Mouse (Mus musculus) left cerebral cortex, postnatal 10 days (tissue): ENCODE results near the gene Cym. TPM values are rescaled to one million over a fixed set of nuclear protein-coding genes. Genes with fewer than 3 reads are reported as not detected.

Experiments used
- DNase-seq, 2 experiments: peaks; one replicate each; pipeline ENCODE4 v3.0.0; 2021 to 2022; ENCODE audit warnings: low spot score in 2 of 2, mixed read lengths in 1 of 2; ENCODE audit errors: extremely low spot score in 1 of 2
- intact Hi-C: fragments of 180-260 bp; cut with DNase I; formaldehyde crosslinking; loops from one replicate; pipeline ENCODE4 v1.15.1; 2025
- total RNA-seq, 2 experiments: library from RNA; stranded (reverse); gene quantifications; 2 replicates each; pipeline ENCODE4 v1.2.3; 2021

Gene Cym
- under 1 TPM in 1 of 2 experiments, not detected in 1; 0.28 TPM for total RNA-seq

DNA sequence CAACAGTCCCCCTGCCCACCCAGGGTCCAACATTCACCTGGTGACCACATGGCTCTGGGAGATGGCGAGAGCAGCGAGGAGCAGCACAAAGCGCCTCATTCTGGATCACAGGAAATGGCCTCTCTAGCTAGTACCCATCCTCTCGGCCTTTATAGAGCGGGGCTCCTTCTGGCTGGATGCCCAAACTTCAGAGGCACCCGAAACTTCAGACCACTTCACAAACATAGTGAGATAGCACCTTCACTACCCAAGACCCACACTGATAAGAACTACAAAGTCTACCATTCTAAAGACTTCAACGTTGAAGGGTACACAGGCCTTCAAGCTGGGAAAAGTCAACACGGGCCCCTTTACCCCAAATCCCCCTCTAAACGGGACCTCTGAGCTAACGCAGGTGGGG is at the start of gene Cym:
Cym (minus strand) TSS at position 125 of the 400 bp plus-strand sequence.
- no peak for DNase-seq
- intact Hi-C loops: no loop called here

DNA sequence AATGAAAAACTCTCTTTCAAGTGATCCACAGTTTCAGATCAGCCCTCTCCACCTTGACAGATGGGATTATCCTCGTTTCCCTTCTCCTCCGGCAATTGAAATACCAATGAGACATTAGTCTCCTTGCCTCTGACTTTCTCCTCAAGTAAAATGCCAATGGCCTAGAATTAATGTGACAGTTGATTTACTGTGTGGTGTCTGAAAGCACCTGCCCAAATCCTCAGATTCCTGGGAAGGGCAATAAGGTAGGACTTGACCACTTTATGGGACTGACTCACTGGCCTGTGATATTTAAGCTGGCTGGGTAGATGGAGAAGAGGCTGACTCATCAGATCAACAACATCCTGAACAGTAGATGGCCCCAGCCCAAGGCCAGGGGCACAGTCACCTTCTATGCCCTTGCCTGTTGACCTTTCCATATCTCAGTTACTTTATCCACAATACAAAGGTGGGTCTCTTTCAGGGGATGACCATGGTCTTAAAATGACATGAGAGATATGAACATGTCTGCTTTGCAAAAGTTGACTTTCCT is 45.3 kb upstream of the Cym start:
- DNase-seq: no peak
- intact Hi-C loops: no loop called here

DNA sequence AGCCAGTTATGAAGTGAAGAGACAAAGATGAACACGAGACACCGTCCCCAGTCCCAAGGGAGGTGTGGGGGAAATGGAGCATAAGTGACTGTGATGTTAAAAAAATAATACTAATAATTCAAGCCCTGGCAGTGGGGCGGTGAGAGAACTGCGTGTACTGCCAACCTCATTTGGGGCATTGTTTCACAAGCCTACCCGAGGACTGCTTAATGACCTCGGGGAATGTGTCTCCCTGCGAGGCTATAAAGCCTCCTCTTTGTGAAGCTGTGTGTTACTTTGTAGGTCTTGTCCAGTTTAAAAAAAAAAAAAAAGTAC is 40.3 kb upstream of the Cym start:
- intact Hi-C loops: no loop called here
- no peak for DNase-seq

DNA sequence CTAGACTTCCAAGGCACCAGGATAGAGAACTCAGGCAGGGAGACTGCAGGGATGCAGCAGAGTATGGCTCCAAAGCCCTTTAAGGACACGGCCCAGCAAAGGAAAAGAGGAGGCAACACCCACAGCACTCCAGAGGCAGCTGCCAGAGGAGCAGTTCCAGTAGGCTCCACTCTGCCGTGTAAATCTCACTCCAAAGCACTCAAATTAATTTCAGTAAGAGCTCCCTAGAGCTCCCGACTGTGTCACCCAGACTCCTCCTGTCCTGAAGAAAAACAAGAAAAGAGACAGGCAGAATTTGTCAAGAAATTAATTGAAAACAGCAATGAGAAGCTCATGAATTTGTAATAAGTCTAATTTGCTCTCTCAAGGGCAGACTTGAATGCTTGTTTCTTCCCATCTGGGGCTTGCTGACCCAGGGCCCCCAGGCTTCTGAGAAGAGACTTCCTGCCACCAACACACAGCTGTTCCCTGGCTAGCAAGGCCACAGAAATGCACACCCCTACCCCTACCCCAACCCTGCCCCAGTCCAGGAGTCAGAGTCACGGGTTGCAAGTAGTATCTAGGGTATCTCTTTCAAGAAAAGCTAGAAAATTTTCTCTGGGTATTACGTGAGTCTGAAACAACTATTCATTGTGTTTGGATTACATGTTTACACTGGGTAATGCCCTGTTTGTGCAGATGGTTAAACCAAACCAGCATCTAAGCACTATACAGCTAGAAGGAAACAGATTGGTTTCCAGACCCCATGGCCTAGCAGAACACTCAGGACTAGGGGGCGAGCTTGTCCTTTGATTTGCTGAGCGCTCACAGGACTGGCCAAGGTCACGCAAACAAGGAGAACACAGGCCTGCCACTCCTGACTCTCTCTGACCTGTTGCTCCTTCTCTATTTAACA is 39.7 kb upstream of the Cym start:
- intact Hi-C loops: no loop called here
- no peak for DNase-seq

DNA sequence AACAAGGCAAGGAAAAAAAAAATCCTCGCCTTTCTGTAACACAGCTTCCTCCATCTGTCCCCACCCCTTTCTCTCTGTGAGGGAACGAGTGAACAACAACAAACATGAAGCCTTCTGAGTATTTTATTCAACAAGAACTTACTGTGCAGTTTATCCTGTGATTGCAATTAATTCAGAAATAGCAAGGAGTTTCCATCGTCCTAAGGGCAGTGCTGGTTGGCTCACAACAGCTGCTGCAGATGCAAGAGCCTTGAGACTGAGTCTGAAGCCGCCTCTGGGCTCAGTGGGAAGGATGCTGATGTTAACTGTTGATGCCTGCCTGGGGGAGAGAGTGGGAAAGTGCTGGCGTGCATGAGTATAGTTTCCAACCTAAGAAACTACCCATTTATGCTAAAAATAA is 36.4 kb upstream of the Cym start:
- intact Hi-C loops: no loop called here
- no peak for DNase-seq

DNA sequence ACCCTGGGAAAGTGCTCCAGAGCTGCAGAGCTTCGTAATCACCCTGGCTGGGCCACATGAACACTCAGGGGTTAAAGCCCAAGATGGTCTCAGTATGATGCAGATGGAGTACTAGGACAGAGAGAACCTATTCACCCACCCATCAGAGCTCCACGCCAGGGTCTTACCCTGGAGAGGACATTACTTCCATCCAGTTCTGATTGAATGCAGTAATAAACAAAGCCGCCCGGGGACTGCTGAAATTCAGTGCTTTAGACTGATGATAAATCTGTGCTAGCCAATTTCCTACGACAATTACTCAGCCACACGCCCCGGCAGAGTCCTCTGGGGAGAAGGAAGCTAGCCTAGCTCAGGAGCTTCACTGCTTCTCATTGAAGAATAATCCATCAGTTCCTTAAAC is 35.2 kb upstream of the Cym start:
- intact Hi-C loops: no loop called here

DNA sequence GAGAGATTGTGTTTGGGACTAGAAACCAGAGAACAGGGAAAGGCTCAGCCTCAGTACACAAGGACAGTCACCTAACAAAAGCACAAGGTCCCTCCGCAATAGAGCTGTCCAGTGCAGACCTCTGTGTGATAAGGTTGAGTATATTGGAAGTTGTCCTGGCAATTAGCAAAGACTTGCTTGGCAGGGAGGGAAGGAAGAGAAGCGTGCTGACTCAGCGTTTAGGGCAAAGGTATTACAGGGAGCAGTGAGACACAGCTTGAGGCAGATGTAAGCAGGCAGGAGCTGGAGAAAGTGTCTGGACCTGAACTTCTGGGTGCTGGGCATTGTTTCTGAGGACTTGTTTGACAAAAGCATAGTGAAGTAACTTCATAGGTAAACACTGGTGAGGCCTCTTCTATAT is 34.5 kb upstream of the Cym start:
- no peak for DNase-seq
- intact Hi-C loops: no loop called here

More for the DNA sequence above, 35.2 kb upstream of the Cym start:
- no peak for DNase-seq

- intact Hi-C loops: no loop called here
- no peak for DNase-seq
Measured at GRCm38 (mm10) chr3:107253925-107254324, 32.4 kb upstream of the Cym start.

- no peak for DNase-seq
- intact Hi-C loops: no loop called here
Measured at GRCm38 (mm10) chr3:107252035-107252434, 30.5 kb upstream of the Cym start.

GRCm38 (mm10) chr3:107250320-107250719 is 28.8 kb upstream of the Cym start:
- DNase-seq: no peak
- intact Hi-C loops: no loop called here

DNA sequence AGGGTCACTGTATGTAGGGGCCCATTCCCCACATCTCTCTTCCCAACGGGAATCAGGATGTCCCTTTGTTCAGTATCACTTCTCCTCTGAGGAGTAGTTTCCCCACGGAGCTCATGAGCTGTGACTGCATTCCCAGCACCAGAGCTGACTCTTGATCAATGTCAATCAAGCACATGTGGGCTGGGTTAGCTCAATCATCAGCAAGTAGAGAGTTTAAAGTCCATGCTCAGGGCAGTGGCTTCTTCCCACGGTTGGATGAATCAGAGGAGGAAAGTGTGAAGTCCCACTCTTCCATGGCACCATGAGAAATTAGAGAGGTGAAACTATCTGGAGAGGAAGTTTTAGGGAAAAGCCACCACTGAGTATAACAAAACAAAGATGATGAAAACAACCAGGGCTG is 27.5 kb upstream of the Cym start:
- DNase-seq: no peak
- intact Hi-C loops: no loop called here

DNA sequence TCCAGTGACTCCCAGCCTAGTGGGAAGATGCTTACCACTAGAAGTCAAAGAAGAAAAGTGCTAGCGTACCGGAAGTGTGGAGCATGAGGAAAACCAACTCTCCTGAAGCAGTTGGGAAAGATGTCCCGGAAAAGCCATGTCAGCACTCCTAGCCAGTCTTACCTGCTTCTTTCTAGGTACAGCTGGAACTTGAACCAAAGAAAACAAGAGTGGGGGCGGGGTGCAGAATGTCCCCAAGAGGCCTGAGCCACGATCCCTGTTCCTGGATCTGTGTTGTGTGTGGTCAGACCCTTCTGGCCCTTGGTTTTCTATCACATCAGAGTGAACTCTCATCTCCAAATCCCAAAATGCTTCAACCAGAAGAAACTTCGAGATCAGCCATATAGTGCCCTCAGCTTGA is 25.3 kb upstream of the Cym start:
- intact Hi-C loops: no loop called here
- no peak for DNase-seq

GRCm38 (mm10) chr3:107241389-107242094 is 20.0 kb upstream of the Cym start:
- DNase-seq: no peak
- intact Hi-C loops: no loop called here

- DNase-seq: no peak
- intact Hi-C loops: loop anchor here (10.0 kb wide), 1 partner anchor 115 kb away; no protein-coding TSS in a partner anchor
Measured at GRCm38 (mm10) chr3:107239607-107240006, 18.1 kb upstream of the Cym start, which contains the start of gene Prok1. Prok1 (minus strand) TSS chr3:107239707.

- DNase-seq: no peak
- intact Hi-C loops: loop anchor here (10.0 kb wide), 1 partner anchor 116 kb away; no protein-coding TSS in a partner anchor
Measured at GRCm38 (mm10) chr3:107238471-107238980, 17.0 kb upstream of the Cym start.

GRCm38 (mm10) chr3:107238051-107238450 is 16.5 kb upstream of the Cym start:
- DNase-seq: no peak
- intact Hi-C loops: loop anchor here (10.0 kb wide), 1 partner anchor 117 kb away; no protein-coding TSS in a partner anchor

GRCm38 (mm10) chr3:107233945-107234344 is 12.4 kb upstream of the Cym start:
- intact Hi-C loops: loop anchor here (1.0 to 10.0 kb wide), 3 partner anchors 40 to 228 kb away; no protein-coding TSS in a partner anchor
- DNase-seq: no peak

DNA sequence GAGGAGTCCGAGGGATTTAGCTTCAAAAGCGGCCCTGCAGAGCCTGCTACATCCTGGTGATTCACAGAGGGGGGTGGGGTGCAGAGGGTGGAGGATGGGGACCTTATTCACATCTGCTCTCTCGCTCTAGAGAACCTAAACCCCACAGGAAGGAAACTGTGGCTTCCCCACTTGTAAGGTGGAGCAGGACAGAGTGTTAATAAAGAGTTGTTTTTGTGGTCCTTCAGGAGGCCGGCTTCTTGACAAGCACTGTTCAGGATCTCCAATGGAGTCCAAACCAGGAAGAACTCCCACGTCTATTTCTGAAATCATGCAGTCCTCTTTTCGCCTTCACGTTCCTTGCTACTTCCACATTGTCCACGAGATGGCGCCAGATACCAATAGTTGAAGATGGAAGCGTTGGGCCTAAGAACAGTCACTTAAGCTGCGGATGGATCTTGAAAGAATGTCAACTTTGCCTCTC is 11.8 kb upstream of the Cym start:
- intact Hi-C loops: loop anchor here (1.0 to 10.0 kb wide), 3 partner anchors 41 to 229 kb away; no protein-coding TSS in a partner anchor
- DNase-seq: peak; percentile 78 to 84

- no peak for DNase-seq
- intact Hi-C loops: loop anchor here (5.0 to 10.0 kb wide), 2 partner anchors 124 to 231 kb away; no protein-coding TSS in a partner anchor
Measured at GRCm38 (mm10) chr3:107231202-107231601, 9.7 kb upstream of the Cym start.
